ENCODE assay signal across 8 mouse cellular contexts in genomic region chr5:150097620-150098019, GRCm38 (mm10). TPM values are rescaled to one million over a fixed set of nuclear protein-coding genes. Genes with fewer than 3 reads are reported as not detected.
DNase-seq lines count a peak whose midpoint lies in the region; ATAC-seq lines count a peak whose summit lies in the region.

No protein-coding gene starts in this region.

- no peaks in the 10 kb centered on the region for H3K9me3 ChIP-seq in forebrain, embryonic 11.5 days (ENCODE audit: control insufficient read depth, low read length)

- no peak overlapping the region for H3K9ac ChIP-seq in forebrain, embryonic 11.5 days (ENCODE audit: low read length)

- DNase-seq in heart, adult 11 months: peak; percentile 91
- DNase-seq in heart, postnatal 25 days (ENCODE audit: low spot score): no peak
- peak; percentile 81 for DNase-seq in brain, adult 2 months (ENCODE audit: low read depth, low spot score)
- DNase-seq in forebrain, embryonic 11.5 days (ENCODE audit: low spot score): peak; percentile 72
- peak; percentile 73 to 76 for DNase-seq in layer of hippocampus, postnatal 10 days (ENCODE audit: low spot score in 2 of 2)
- DNase-seq in right cerebral cortex, postnatal 4 days: peak; percentile 62

- no peak overlapping the region for H3K27ac ChIP-seq in forebrain, embryonic 11.5 days (ENCODE audit: low read depth, low read length)

- H3K4me3 ChIP-seq in forebrain, embryonic 11.5 days (ENCODE audit: low read depth, low read length): no peak overlapping the region

- no peaks in the 10 kb centered on the region for H3K36me3 ChIP-seq in forebrain, embryonic 11.5 days (ENCODE audit: control insufficient read depth, insufficient read depth, low read length)

- WGBS in forebrain, embryonic 11.5 days: 8% methylated on average over 6 of the region's 6 CpGs

- no peaks in the 10 kb centered on the region for H3K4me1 ChIP-seq in forebrain, embryonic 11.5 days (replicated peaks; ENCODE audit: control insufficient read depth, insufficient read depth, low read length)

- H3K27me3 ChIP-seq in forebrain, embryonic 11.5 days (ENCODE audit: control insufficient read depth, insufficient read depth, low read length): no peaks in the 10 kb centered on the region

- H3K4me2 ChIP-seq in forebrain, embryonic 11.5 days (ENCODE audit: low read depth, low read length, severe bottlenecking): no peak overlapping the region

- ATAC-seq in forebrain, embryonic 11.5 days (replicated peaks; ENCODE audit: low FRiP score): peak; percentile 71
- peak; percentile 94 to 97 for ATAC-seq in hematopoietic stem cell, adult 5-6 weeks (replicated peaks in 1 of 2; ENCODE audit: insufficient read depth in 1 of 2, low FRiP score in 2 of 2, low TSS enrichment in 1 of 2, low read depth in 1 of 2, poor library complexity in 2 of 2, severe bottlenecking in 2 of 2)
- ATAC-seq in megakaryocyte progenitor cell, adult 5-6 weeks (replicated peaks; ENCODE audit: poor library complexity): peak; percentile 99

- intact Hi-C loops in heart, postnatal 25 days (cut with DNase I): loop anchor here (1.0 kb wide), 1 partner anchor 60 kb away; no protein-coding TSS in a partner anchor

RNA-seq across cellular contexts. Expression of gene Fry, which starts 20.8 kb away (rescaled TPM):
- 100 to 1,000 TPM; 120 to 150 TPM for total RNA-seq in heart, postnatal 25 days (2021)
- polyA plus RNA-seq in forebrain, embryonic 11.5 days (2014; fragmentation: Nextera tagmentation; extraction: Ambion mirVana): 8.2 and 8.4 TPM in 2 replicates
- 22.6 and 28.2 TPM in 2 replicates for total RNA-seq in hematopoietic stem cell, adult 5-6 weeks (2017)
- total RNA-seq in layer of hippocampus, postnatal 10 days (2021): 100 to 1,000 TPM; 213 to 215 TPM
- 17.8 and 22.1 TPM in 2 replicates for total RNA-seq in megakaryocyte progenitor cell, adult 5-6 weeks (2015)
- 19.2 and 21.1 TPM in 2 replicates for total RNA-seq in megakaryocyte progenitor cell, adult 5-6 weeks (2017)
